Mouse (Mus musculus) common myeloid progenitor, adult 5-6 weeks (primary cell): ENCODE data around the gene Dnmt3c. TPM values are rescaled to one million over a fixed set of nuclear protein-coding genes. Genes with fewer than 3 reads are reported as not detected.
"Not testable (repeated sequence)": the region's sequence is repeated elsewhere in the genome, so short reads cannot be mapped to it uniquely, and the experiment has no call there.

Experiments
- ATAC-seq: replicated peaks from 2 replicates; pipeline ENCODE4 v1.8.0; 2016; ENCODE audit warnings: low read depth, mild to moderate bottlenecking, moderate TSS enrichment, inconsistent platforms; ENCODE audit not compliant: poor library complexity, severe bottlenecking
- total RNA-seq: library from RNA; stranded (forward); fragments of 200-1000, 187-1606 nt; gene quantifications from 2 replicates; pipeline ENCODE4 v1.2.3, GENCODE M21; 2017

Dnmt3c gene
- not detected in 2 replicates for total RNA-seq

- no peak for ATAC-seq
Observed at GRCm38 (mm10) chr2:153696352-153696751, at the start of gene Dnmt3c. TSS of gene Dnmt3c (plus strand) at chr2:153696652.

GRCm38 (mm10) chr2:153648773-153649297 is 47.6 kb upstream of the Dnmt3c start:
- ATAC-seq = peak; percentile 12

GRCm38 (mm10) chr2:153649298-153650013 is 47.0 kb upstream of the Dnmt3c start, which contains the start of gene Dnmt3b:
TSS of gene Dnmt3b (plus strand) at chr2:153649450.
- ATAC-seq = peak; percentile 29

DNA sequence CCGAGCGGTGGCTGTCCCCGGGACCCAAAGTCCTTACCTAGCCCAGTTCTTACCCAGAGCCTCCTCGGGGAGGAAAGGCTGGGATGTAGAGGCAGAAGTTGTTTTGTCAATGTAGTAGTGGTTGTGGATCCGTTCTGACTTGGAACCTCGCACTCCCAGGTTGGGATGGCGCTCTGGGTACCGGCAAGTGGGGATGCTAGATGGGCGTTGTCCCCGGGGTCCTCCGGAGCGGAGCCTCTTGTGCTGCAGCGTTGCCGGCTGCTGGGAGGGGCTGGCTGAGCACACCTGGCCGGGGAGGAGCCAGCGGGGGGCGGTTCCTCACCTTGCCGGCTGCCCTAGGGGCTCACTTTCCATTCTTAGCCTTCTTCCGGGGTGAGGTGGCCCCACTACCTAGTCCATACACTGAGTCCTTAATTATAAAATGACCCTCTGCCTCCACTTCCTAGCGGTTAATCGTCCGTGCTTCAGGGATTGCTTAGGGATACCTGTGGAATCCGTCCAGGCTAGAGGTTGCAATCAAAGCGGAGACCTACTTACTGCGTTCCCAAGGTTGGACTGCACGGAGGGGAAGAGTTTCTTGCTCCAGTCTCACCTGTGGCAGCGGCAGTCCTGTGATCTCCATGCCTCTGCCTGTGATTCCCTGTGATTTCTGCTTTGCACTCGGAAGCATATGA is 46.3 kb upstream of the Dnmt3c start:
- 0 out of 2 replicates have a peak, but pooled peaks have one; percentile 10 for ATAC-seq

DNA sequence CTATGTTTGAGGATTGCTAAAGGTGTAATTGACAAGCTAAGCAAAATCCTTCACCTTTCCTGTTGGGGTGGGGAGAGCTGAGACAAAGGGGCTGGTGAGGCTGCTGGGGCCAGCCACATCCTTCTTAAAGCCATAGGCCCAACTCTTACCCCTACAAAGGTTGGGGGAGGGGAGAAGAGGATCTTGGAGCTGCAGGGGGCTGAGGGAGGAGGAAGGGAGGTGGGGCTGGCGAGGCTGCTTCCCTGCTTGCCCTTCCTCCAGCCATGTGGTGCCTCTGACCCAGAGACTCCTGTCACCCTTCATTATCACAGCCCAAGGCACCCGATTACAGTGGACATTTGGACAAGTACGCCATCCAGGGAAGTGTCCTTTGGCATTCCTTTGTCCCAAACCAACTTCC is 44.8 kb upstream of the Dnmt3c start:
- no peak for ATAC-seq

DNA sequence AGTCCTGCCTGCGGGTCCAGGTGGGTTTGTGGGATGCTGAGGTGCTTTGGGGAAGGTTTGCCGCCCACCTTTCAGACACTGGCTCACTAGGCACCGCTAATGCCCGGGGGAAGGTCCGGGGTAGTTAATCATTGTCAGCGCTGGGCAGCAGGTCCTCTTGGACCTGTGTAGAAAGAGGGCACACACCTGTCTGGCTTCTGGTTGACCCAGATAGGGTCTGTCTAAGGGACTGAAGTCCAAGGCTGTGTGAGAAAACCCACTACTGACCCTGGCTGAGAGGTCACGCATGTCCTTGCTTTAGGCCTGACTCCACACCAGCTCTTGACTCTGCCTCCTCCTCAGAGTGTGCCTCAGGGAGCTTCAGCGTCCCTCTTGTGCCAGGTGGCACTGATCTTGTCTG is 38.8 kb upstream of the Dnmt3c start:
- not testable (repeated sequence) for ATAC-seq

DNA sequence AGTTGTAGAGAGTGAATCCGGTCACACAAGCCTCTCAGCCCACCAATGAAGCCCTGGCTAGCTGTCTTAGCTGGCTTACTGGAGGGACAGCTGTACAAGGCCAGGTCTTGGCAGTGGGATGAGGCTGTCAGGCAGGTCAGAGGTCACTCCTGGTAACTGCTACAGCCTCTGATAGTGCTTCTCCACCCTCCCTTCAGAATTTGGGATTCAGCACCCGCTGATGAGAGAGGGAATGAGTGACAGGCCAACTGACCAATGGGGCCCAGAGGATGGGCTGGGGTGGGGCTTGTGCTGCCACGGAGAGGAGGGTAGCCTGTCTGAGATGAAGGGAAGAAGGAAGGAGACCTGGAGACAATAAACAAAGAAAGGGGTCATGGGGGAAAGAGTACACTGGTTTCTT is 35.8 kb upstream of the Dnmt3c start:
- no peak for ATAC-seq

DNA sequence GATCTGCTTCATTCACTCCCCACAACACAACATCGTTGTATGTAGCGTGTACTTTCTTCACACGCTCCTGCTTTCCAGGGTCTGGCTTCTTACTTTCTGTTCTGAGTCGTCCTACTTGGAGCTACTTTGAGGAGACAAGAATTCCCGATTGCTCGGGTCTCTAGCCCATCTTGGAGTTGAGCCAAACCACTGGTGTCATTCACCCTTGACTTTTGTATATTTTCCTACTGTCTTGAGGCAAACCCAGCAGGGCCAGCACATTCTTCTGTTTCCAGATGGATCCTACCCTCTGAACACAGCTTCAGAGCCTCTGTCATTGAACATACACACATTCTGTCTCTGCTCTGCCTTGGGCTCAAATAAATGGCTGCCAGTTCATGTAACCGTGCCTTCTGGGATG is 31.1 kb upstream of the Dnmt3c start:
- no peak for ATAC-seq

DNA sequence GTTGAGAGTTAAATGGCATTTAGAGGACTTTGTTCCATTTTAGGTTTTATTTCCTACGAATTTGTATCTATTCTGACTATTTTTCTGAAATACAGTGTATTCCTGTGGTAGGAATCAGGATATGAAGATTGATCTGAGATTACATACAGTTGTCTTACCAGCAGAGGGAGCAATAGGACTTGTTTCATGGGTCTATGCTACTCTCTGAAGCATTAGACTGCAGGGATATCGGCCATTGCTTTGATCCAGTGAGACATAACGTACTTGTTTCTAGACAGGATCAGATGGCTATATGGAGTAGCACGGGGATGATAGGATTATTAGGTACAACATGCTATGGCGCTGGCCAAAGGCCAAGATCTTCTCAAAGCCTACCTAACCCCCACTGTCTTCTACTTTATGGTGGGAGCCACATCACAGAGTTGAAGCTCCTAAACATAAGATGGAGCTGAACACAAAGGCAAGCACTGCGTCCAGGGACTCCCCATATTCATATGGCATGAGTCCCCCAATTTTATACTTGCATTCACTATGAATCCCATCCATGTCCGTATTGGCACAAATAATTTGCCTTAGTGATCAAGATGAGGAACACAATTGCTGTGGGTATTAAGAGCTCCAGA is 27.6 kb upstream of the Dnmt3c start:
- ATAC-seq = peak; percentile 87

- ATAC-seq = no peak
Observed at GRCm38 (mm10) chr2:153670111-153670510, 26.3 kb upstream of the Dnmt3c start.

GRCm38 (mm10) chr2:153672619-153673018 is 23.8 kb upstream of the Dnmt3c start:
- ATAC-seq = no peak

GRCm38 (mm10) chr2:153675364-153675763 is 21.1 kb upstream of the Dnmt3c start:
- peak; percentile 67 for ATAC-seq

DNA sequence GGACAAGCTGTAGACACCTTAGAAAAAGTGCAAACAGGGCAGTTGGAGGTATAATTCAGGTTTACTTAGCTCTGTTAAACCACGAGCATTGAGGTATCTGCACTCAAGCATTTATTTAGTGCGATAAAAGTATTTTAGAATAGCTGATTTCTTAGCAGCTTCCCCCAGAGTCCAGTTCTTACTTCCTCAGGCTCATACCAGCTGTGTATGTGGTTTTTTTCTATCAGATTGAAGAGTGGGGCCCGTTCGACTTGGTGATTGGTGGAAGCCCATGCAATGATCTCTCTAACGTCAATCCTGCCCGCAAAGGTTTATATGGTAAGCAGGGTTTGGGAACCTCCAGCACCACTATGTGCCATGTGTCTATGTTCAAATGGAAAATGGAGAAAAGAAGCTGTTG is 19.5 kb upstream of the Dnmt3c start:
- peak; percentile 35; the same call in 1 of the 2 replicates for ATAC-seq

- ATAC-seq = no peak
Observed at GRCm38 (mm10) chr2:153677550-153677949, 18.9 kb upstream of the Dnmt3c start.

- no peak for ATAC-seq
Observed at GRCm38 (mm10) chr2:153679959-153680358, 16.5 kb upstream of the Dnmt3c start.

DNA sequence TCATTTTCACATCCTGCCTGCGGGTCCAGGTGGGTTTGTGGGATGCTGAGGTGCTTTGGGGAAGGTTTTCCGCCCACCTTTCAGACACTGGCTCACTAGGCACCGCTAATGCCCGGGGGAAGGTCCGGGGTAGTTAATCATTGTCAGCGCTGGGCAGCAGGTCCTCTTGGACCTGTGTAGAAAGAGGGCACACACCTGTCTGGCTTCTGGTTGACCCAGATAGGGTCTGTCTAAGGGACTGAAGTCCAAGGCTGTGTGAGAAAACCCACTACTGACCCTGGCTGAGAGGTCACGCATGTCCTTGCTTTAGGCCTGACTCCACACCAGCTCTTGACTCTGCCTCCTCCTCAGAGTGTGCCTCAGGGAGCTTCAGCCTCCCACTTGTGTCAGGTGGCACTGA is 3.0 kb upstream of the Dnmt3c start:
- ATAC-seq = 0 out of 2 replicates have a peak, but pooled peaks have one; percentile 29

- peak; percentile 92 for ATAC-seq
Observed at GRCm38 (mm10) chr2:153694462-153695085, 1.9 kb upstream of the Dnmt3c start.

- no peak for ATAC-seq
Observed at GRCm38 (mm10) chr2:153703389-153703788, 6.9 kb downstream of the Dnmt3c start.

DNA sequence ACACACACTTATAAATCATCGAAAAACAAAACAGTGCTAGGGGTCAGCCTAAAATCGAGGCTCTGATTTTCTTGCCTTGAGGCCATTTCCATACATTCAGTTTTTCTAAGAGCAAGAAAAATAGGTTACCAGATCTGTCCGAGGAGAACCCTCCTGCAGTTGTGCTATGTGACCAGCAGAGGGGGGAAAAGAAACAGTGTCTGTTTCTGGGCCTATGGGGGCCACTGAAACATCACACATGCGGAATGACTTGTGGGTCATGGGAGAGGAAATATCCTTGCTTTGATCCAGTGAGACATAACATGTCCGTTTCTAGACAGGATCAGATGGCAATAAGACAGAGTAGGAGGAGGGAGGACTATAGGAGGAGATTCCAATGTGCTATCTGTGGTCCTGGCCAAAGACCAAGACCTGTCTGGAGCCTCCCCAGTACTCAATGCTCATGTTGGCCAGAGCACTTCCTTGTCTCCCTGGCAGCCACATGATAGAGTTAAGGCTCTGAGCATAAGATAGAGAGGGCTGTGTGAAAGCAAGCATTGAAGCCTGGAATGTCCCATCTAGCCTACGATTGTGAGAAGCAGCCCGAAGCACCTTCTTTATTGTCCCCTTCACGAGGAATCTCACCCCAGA is 14.4 kb downstream of the Dnmt3c start:
- peak; percentile 87 for ATAC-seq

- peak; percentile 68 for ATAC-seq
Observed at GRCm38 (mm10) chr2:153712646-153713091, 16.2 kb downstream of the Dnmt3c start.
